Mouse (Mus musculus): ENCODE measurements at regions not wholly inside any gene's neighbourhood (a gene's known extent, or its start where the extent isn't known, plus 50 kb on each side); places are given as distances from the start of the nearest gene placed in this dataset.

DNA sequence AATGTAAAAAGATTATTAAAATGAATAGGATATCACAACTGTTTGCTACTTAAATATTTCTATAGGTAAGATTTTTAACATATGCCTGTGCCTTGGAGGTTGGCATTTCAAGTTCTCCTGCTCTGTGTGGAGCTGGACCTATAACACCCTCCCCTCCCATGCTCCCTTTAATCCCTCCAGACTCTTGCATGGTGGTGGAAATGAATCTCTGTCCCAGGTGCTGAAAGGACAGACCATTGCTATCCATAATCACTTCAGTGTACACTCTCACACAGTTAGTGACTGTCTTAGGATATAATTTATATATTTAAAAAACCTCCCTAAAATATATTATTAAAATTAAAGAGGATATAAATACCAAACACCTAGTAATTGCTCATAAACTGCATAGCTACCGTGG is 244.5 kb upstream of the Dnajc19 start:
- TF ChIP-seq CTCF (IDR thresholded peaks at IDR 0.05; ENCODE audit: low read depth) (no peak), EP300 (optimal IDR thresholded peaks at IDR 0.05) (no peak)

All from stomach, postnatal 0 days (tissue).